Mouse (Mus musculus): ENCODE measurements around the gene Ttll1.

- TF ChIP-seq POLR2A (IDR thresholded peaks at IDR 0.05; ENCODE audit: extremely low read depth, insufficient read depth, low read length) (peak; percentile 74), CTCF (IDR thresholded peaks at IDR 0.05; ENCODE audit: low read depth, low read length) (no peak)
Measured at GRCm38 (mm10) chr15:83464083-83464904, 46.4 kb downstream of the Ttll1 start, which contains the start of gene Pacsin2.

Measured in liver, adult 2 months (tissue).